Mouse (Mus musculus): Measurements from ENCODE around the gene Naaladl2. TPM values are rescaled to one million over a fixed set of nuclear protein-coding genes. Genes with fewer than 3 reads are reported as not detected.

The Naaladl2 gene
- total and polyA plus RNA-seq, 3 experiments = 0.13 TPM; not detected in 2

DNA sequence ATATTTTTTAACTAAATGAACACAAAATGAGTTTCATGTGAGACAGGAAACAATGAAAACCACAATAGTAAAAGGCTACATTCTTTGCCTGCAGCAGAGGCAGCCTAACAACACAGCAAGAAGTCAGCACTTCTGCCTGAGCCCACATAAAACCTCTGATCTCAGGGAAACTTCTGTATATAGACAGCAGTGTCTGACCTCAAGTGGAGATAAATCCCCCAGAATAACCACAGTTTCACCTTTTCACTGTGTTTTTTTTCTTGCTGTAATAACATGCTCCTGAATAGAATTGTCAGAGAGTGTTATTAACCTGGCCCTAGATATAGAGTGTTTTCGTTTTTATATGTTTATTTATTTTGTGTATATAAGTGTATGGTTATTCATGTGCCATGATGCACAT lies 1286.8 kb downstream of the Naaladl2 start:
- H3K79me2 ChIP-seq (replicated peaks; ENCODE audit: control insufficient read depth, extremely low read depth, insufficient read depth, poor library complexity, severe bottlenecking) = no peaks in the 10 kb centered on the region
- no peak overlapping the region for H3K4me2 ChIP-seq (ENCODE audit: insufficient read depth, low read depth, poor library complexity, severe bottlenecking)
- no peak for DNase-seq (ENCODE audit: extremely low read depth)
- no peak overlapping the region for H3K9ac ChIP-seq (ENCODE audit: insufficient read depth, low read depth)
- no peak overlapping the region for H3K4me3 ChIP-seq (replicated peaks in 1 of 3; ENCODE audit: low read depth in 2 of 3, low read length in 2 of 3, poor library complexity in 1 of 3)
- H3K4me1 ChIP-seq (ENCODE audit: control insufficient read depth in 1 of 2, insufficient read depth in 2 of 2) = no peaks in the 10 kb centered on the region
- no peak for TF ChIP-seq SIN3A (IDR thresholded peaks at IDR 0.05; ENCODE audit: low read length)
- no peak for TF ChIP-seq TBP (conservative IDR thresholded peaks at IDR 0.05; ENCODE audit: low read depth, low read length)
- TF ChIP-seq UBTF (IDR thresholded peaks at IDR 0.05; ENCODE audit: low read depth, low read length) = no peak
- H3K27ac ChIP-seq (ENCODE audit: insufficient read depth, low read depth) = no peak overlapping the region
- dilution Hi-C loops (cut with MboI; ENCODE audit: extremely low pct_ligation_motif_present, extremely low pct_unique_long_range_greater_than_20kb, low sequenced_read_pairs) (no loop called here), in situ Hi-C loops (cut with MboI; ENCODE audit: low pct_ligation_motif_present, low pct_unique_long_range_greater_than_20kb, low sequenced_read_pairs) (no loop called here)
- H3K27me3 ChIP-seq (replicated peaks) = no peaks in the 10 kb centered on the region
- no peaks in the 10 kb centered on the region for H3K36me3 ChIP-seq (replicated peaks in 1 of 2; ENCODE audit: control insufficient read depth in 1 of 2, insufficient read depth in 1 of 2, low read length in 1 of 2)
- no peaks in the 10 kb centered on the region for H3K9me3 ChIP-seq (replicated peaks; ENCODE audit: low read length)

DNA sequence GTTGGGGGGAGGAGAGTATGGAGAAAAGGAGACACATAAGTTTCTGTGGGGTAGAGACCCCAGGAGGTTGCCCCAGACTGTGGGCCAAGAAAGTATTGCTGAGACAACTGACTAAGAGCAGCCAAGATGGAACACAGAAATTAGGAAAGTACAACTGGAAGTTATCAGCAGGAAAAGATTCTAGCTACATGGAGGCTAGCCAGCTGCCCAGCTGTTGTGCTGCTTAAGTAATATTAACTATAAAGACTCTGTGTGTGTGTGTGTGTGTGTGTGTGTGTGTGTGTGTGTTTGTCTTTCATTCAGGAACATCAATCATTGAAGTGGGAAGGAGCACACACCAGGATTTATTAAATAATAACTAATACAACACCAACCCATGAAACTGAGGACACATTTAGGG lies 1326.5 kb downstream of the Naaladl2 start:
- TF ChIP-seq BHLHE40 (IDR thresholded peaks at IDR 0.05; ENCODE audit: low read depth, low read length) (no peak), SMC3 (IDR thresholded peaks at IDR 0.05; ENCODE audit: low read depth, low read length) (no peak), CHD1 (IDR thresholded peaks at IDR 0.05; ENCODE audit: low read depth, low read length) (no peak), POLR2AphosphoS2 (IDR thresholded peaks at IDR 0.05; ENCODE audit: low read depth, low read length) (no peak), SIN3A (IDR thresholded peaks at IDR 0.05; ENCODE audit: low read length) (no peak), EP300 (IDR thresholded peaks at IDR 0.05; ENCODE audit: low read length) (no peak), ZMIZ1 (IDR thresholded peaks at IDR 0.05; ENCODE audit: low read depth, low read length) (no peak), RAD21 (IDR thresholded peaks at IDR 0.05; ENCODE audit: low read depth, low read length) (no peak), RCOR1 (conservative IDR thresholded peaks at IDR 0.05; ENCODE audit: low read depth, low read length) (no peak), E2F4 (IDR thresholded peaks at IDR 0.05; ENCODE audit: insufficient replicate concordance, low read depth, low read length) (no peak), MAFK (IDR thresholded peaks at IDR 0.05; ENCODE audit: insufficient replicate concordance, low read length) (no peak), TBP (conservative IDR thresholded peaks at IDR 0.05; ENCODE audit: low read depth, low read length) (no peak)
- peaks cover 2% of the 10 kb centered on the region for H3K9me3 ChIP-seq (replicated peaks; ENCODE audit: low read length)
- no peak overlapping the region for H3K9ac ChIP-seq (ENCODE audit: insufficient read depth, low read depth)
- H3K4me3 ChIP-seq (replicated peaks in 1 of 3; ENCODE audit: low read depth in 2 of 3, low read length in 2 of 3, poor library complexity in 1 of 3) = no peak overlapping the region
- no peaks in the 10 kb centered on the region for H3K4me1 ChIP-seq (ENCODE audit: control insufficient read depth in 1 of 2, insufficient read depth in 2 of 2)
- H3K36me3 ChIP-seq (replicated peaks in 1 of 2; ENCODE audit: control insufficient read depth in 1 of 2, insufficient read depth in 1 of 2, low read length in 1 of 2) = no peaks in the 10 kb centered on the region
- H3K27me3 ChIP-seq (replicated peaks) = no peaks in the 10 kb centered on the region
- no peak for DNase-seq (ENCODE audit: extremely low read depth)
- dilution Hi-C loops (cut with MboI; ENCODE audit: extremely low pct_ligation_motif_present, extremely low pct_unique_long_range_greater_than_20kb, low sequenced_read_pairs) = no loop called here
- no peaks in the 10 kb centered on the region for H3K79me2 ChIP-seq (replicated peaks; ENCODE audit: control insufficient read depth, extremely low read depth, insufficient read depth, poor library complexity, severe bottlenecking)
- in situ Hi-C loops (cut with MboI; ENCODE audit: low pct_ligation_motif_present, low pct_unique_long_range_greater_than_20kb, low sequenced_read_pairs) = no loop called here
- H3K27ac ChIP-seq (ENCODE audit: insufficient read depth, low read depth) = no peak overlapping the region
- H3K4me2 ChIP-seq (ENCODE audit: insufficient read depth, low read depth, poor library complexity, severe bottlenecking) = no peak overlapping the region

DNA sequence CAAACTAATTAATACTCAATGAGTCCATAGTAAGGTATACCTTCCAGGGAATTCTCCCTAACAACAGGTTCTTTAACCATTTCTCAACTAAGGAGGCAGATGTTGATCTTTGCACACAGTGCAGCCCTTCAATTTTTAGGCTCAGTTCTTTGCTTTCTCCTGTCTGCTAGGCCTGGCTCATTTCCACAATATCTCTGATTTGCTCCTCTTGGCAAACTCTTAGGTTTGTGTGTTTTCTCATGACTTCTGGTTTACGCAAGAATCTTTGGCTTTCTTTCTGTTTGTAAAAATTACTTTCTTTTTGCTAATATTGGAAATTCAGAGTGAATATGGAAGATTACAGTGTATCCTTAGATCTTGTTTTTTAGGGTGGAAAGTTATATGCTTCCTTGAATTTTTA lies 1385.3 kb downstream of the Naaladl2 start:
- TF ChIP-seq MAX (IDR thresholded peaks at IDR 0.05; ENCODE audit: low read length) (no peak), MAFK (IDR thresholded peaks at IDR 0.05; ENCODE audit: insufficient replicate concordance, low read length) (no peak)

More for the DNA sequence above, 1385.3 kb downstream of the Naaladl2 start:
- in situ Hi-C loops (cut with MboI; ENCODE audit: low pct_ligation_motif_present, low pct_unique_long_range_greater_than_20kb, low sequenced_read_pairs) = no loop called here
- no peak for DNase-seq (ENCODE audit: extremely low read depth)
- H3K9me3 ChIP-seq (replicated peaks; ENCODE audit: low read length) = no peaks in the 10 kb centered on the region
- H3K27ac ChIP-seq (ENCODE audit: insufficient read depth, low read depth) = no peak overlapping the region
- no peaks in the 10 kb centered on the region for H3K4me1 ChIP-seq (ENCODE audit: control insufficient read depth in 1 of 2, insufficient read depth in 2 of 2)
- no peak overlapping the region for H3K4me3 ChIP-seq (replicated peaks in 1 of 3; ENCODE audit: low read depth in 2 of 3, low read length in 2 of 3, poor library complexity in 1 of 3)
- dilution Hi-C loops (cut with MboI; ENCODE audit: extremely low pct_ligation_motif_present, extremely low pct_unique_long_range_greater_than_20kb, low sequenced_read_pairs) = no loop called here
- H3K9ac ChIP-seq (ENCODE audit: insufficient read depth, low read depth) = no peak overlapping the region
- no peak overlapping the region for H3K4me2 ChIP-seq (ENCODE audit: insufficient read depth, low read depth, poor library complexity, severe bottlenecking)
- no peaks in the 10 kb centered on the region for H3K27me3 ChIP-seq (replicated peaks)
- H3K36me3 ChIP-seq (replicated peaks in 1 of 2; ENCODE audit: control insufficient read depth in 1 of 2, insufficient read depth in 1 of 2, low read length in 1 of 2) = no peaks in the 10 kb centered on the region
- H3K79me2 ChIP-seq (replicated peaks; ENCODE audit: control insufficient read depth, extremely low read depth, insufficient read depth, poor library complexity, severe bottlenecking) = no peaks in the 10 kb centered on the region

Measured in CH12.LX (cell line).